16 mouse cellular contexts compared by ENCODE assay signal in genomic region chr1:60863701-60864100, GRCm38 (mm10). TPM values are rescaled to one million over a fixed set of nuclear protein-coding genes. Genes with fewer than 3 reads are reported as not detected.
DNase-seq lines count a peak whose midpoint lies in the region; ATAC-seq and TF ChIP-seq lines count a peak whose summit lies in the region.
"Had no signal": no experiment of that assay in that cellular context is flagged by ENCODE, and none has a peak within 500 bp of the region (broad histone marks: within the 10 kb centered on the region; RNA-seq: fewer than 3 reads in every experiment).

No protein-coding gene starts in this region.

- ATAC-seq in liver, embryonic 12.5 days, result no peak
- no peak for ATAC-seq in limb, embryonic 15.5 days (ENCODE audit: insufficient number of reproducible peaks, low FRiP score, low TSS enrichment, low read depth)
- ATAC-seq: hindbrain, embryonic 16.5 days had no signal

- 78% methylated on average over 3 of the region's 3 CpGs for WGBS in heart, adult 2 months
- WGBS in liver, adult 2 months, result 79% methylated on average over 3 of the region's 3 CpGs
- WGBS in liver, embryonic 12.5 days (ENCODE audit: insufficient replicate concordance), result 34% methylated on average over 3 of the region's 3 CpGs
- 74% methylated on average over 3 of the region's 3 CpGs for WGBS in limb, embryonic 15.5 days

- no peak overlapping the region for H3K4me3 ChIP-seq in heart, adult 2 months
- H3K4me3 ChIP-seq in liver, adult 2 months (ENCODE audit: insufficient read depth, low read depth, low read length), result no peak overlapping the region
- H3K4me3 ChIP-seq in liver, embryonic 12.5 days, result no peak overlapping the region
- no peak overlapping the region for H3K4me3 ChIP-seq in CH12.LX (replicated peaks in 1 of 3; ENCODE audit: low read depth in 2 of 3, low read length in 2 of 3, poor library complexity in 1 of 3)
- H3K4me3 ChIP-seq in limb, embryonic 15.5 days, result no peak overlapping the region
- H3K4me3 ChIP-seq: forebrain, embryonic 12.5 days had no signal

- intact Hi-C loops in heart, adult 2 months (cut with DNase I), result loop anchor here (2.0 to 5.0 kb wide), 6 partner anchors 97 to 521 kb away; partner anchors contain the start of genes Cd28 and Cyp20a1
- intact Hi-C loops in left cerebral cortex, postnatal 4 days (cut with DNase I), result loop anchor here (5.0 kb wide), 1 partner anchor 296 kb away; the partner anchor contains the start of gene Raph1

- dilution Hi-C loops in CH12.LX (cut with MboI; ENCODE audit: extremely low pct_ligation_motif_present, extremely low pct_unique_long_range_greater_than_20kb, low sequenced_read_pairs), result no loop called here

- no peak for TF ChIP-seq POLR2A in heart, adult 2 months (IDR thresholded peaks at IDR 0.05; ENCODE audit: insufficient read depth, low read depth, low read length)
- TF ChIP-seq POLR2A in liver, adult 2 months (IDR thresholded peaks at IDR 0.05; ENCODE audit: extremely low read depth, insufficient read depth, low read length), result no peak
- TF ChIP-seq POLR2A in CH12.LX (IDR thresholded peaks at IDR 0.05; ENCODE audit: low read depth, low read length), result no peak

- H3K4me2 ChIP-seq in liver, embryonic 12.5 days, result no peak overlapping the region
- H3K4me2 ChIP-seq in CH12.LX (ENCODE audit: insufficient read depth, low read depth, poor library complexity, severe bottlenecking), result peak overlapping the region; percentile 80
- no peak overlapping the region for H3K4me2 ChIP-seq in limb, embryonic 15.5 days
- H3K4me2 ChIP-seq: forebrain, embryonic 12.5 days had no signal

- no peaks in the 10 kb centered on the region for H3K79me2 ChIP-seq in heart, adult 2 months (replicated peaks; ENCODE audit: control insufficient read depth, insufficient read depth, low read length)
- H3K79me2 ChIP-seq in liver, adult 2 months (ENCODE audit: control insufficient read depth, insufficient read depth, low read length), result 0 out of 2 replicates have a peak, but pooled peaks cover 2% of the 10 kb centered on the region
- no peaks in the 10 kb centered on the region; the same call in 1 of the 2 replicates for H3K79me2 ChIP-seq in CH12.LX (replicated peaks; ENCODE audit: control insufficient read depth, extremely low read depth, insufficient read depth, poor library complexity, severe bottlenecking)

- peak overlapping the region; percentile 58 for H3K27ac ChIP-seq in heart, adult 2 months
- 0 out of 2 replicates have a peak overlapping the region, but pooled peaks have one; percentile 10 for H3K27ac ChIP-seq in liver, adult 2 months (replicated peaks; ENCODE audit: insufficient read depth, low read depth, low read length)
- H3K27ac ChIP-seq in liver, embryonic 12.5 days, result no peak overlapping the region
- H3K27ac ChIP-seq in CH12.LX (ENCODE audit: insufficient read depth, low read depth), result peak overlapping the region; percentile 94
- peak overlapping the region; percentile 73 for H3K27ac ChIP-seq in limb, embryonic 15.5 days
- H3K27ac ChIP-seq: forebrain, embryonic 12.5 days had no signal

- H3K27me3 ChIP-seq in heart, adult 2 months (ENCODE audit: control insufficient read depth, insufficient read depth, low read length), result no peaks in the 10 kb centered on the region
- no peaks in the 10 kb centered on the region for H3K27me3 ChIP-seq in liver, adult 2 months (ENCODE audit: control insufficient read depth, insufficient read depth, low read length)
- H3K27me3 ChIP-seq in liver, embryonic 12.5 days (replicated peaks), result no peaks in the 10 kb centered on the region
- H3K27me3 ChIP-seq in CH12.LX (replicated peaks), result no peaks in the 10 kb centered on the region
- H3K27me3 ChIP-seq in limb, embryonic 15.5 days, result no peaks in the 10 kb centered on the region
- H3K27me3 ChIP-seq: forebrain, embryonic 12.5 days had no signal

- in situ Hi-C loops in CH12.LX (cut with MboI; ENCODE audit: low pct_ligation_motif_present, low pct_unique_long_range_greater_than_20kb, low sequenced_read_pairs), result loop anchor here (25.0 kb wide), 1 partner anchor 701 kb away; no protein-coding TSS in a partner anchor

- TF ChIP-seq CTCF in heart, adult 2 months (IDR thresholded peaks at IDR 0.05), result no peak
- no peak for TF ChIP-seq CTCF in liver, adult 2 months (IDR thresholded peaks at IDR 0.05; ENCODE audit: low read depth, low read length)
- TF ChIP-seq CTCF in CH12.LX (conservative IDR thresholded peaks at IDR 0.05 in 1 of 2, IDR thresholded peaks at IDR 0.05 in 1 of 2; ENCODE audit: low read depth in 2 of 2, low read length in 2 of 2), result no peak

- peaks cover 27% of the 10 kb centered on the region for H3K4me1 ChIP-seq in heart, adult 2 months (ENCODE audit: control insufficient read depth, insufficient read depth, low read length)
- peaks cover 17% of the 10 kb centered on the region for H3K4me1 ChIP-seq in liver, adult 2 months (ENCODE audit: control insufficient read depth, insufficient read depth, low read length)
- H3K4me1 ChIP-seq in liver, embryonic 12.5 days, result peaks cover 20% of the 10 kb centered on the region; the same call in 1 of the 2 replicates
- H3K4me1 ChIP-seq in CH12.LX (ENCODE audit: control insufficient read depth in 1 of 2, insufficient read depth in 2 of 2), result peaks cover 29 to 86% of the 10 kb centered on the region in 2 experiments
- peaks cover 17% of the 10 kb centered on the region for H3K4me1 ChIP-seq in limb, embryonic 15.5 days

- no peak for TF ChIP-seq EP300 in heart, adult 2 months (IDR thresholded peaks at IDR 0.05; ENCODE audit: insufficient read depth, low read depth, low read length)
- TF ChIP-seq EP300 in CH12.LX (IDR thresholded peaks at IDR 0.05; ENCODE audit: low read length), result no peak

- DNase-seq in heart, adult 2 months, result no peak
- no peak for DNase-seq in heart, adult 8-10 months (ENCODE audit: low spot score)
- DNase-seq in liver, adult 2 months (ENCODE audit: extremely low read depth, low read depth, low spot score), result no peak
- peak; percentile 68 for DNase-seq in CH12.LX (ENCODE audit: extremely low read depth)
- DNase-seq in natural killer cell, adult 2 months (ENCODE audit: low spot score in 2 of 2), result no peak
- no peak for DNase-seq in left cerebral cortex, postnatal 4 days
- DNase-seq: cerebellum, adult 2 months; liver; midbrain, embryonic 14.5 days had no signal

- H3K36me3 ChIP-seq in heart, adult 2 months (ENCODE audit: control insufficient read depth, insufficient read depth, low read length), result peaks cover 5% of the 10 kb centered on the region
- no peaks in the 10 kb centered on the region for H3K36me3 ChIP-seq in liver, adult 2 months (ENCODE audit: control insufficient read depth, insufficient read depth, low read length)
- no peaks in the 10 kb centered on the region for H3K36me3 ChIP-seq in liver, embryonic 12.5 days
- H3K36me3 ChIP-seq in CH12.LX (replicated peaks in 1 of 2; ENCODE audit: control insufficient read depth in 1 of 2, insufficient read depth in 1 of 2, low read length in 1 of 2), result peaks cover 0 to 5% of the 10 kb centered on the region in 2 experiments
- no peaks in the 10 kb centered on the region for H3K36me3 ChIP-seq in limb, embryonic 15.5 days
- H3K36me3 ChIP-seq: forebrain, embryonic 12.5 days; G1E had no signal

- no peak for TF ChIP-seq RAD21 in CH12.LX (IDR thresholded peaks at IDR 0.05; ENCODE audit: low read depth, low read length)

- H3K9ac ChIP-seq in heart, adult 2 months (ENCODE audit: low read depth, low read length), result no peak overlapping the region
- no peak overlapping the region for H3K9ac ChIP-seq in liver, adult 2 months (ENCODE audit: low read depth, low read length)
- no peak overlapping the region for H3K9ac ChIP-seq in liver, embryonic 12.5 days
- peak overlapping the region; percentile 3; the same call in 1 of the 2 replicates for H3K9ac ChIP-seq in CH12.LX (ENCODE audit: insufficient read depth, low read depth)
- H3K9ac ChIP-seq in limb, embryonic 15.5 days, result no peak overlapping the region
- H3K9ac ChIP-seq: forebrain, embryonic 12.5 days had no signal

- no peaks in the 10 kb centered on the region for H3K9me3 ChIP-seq in liver, embryonic 12.5 days (replicated peaks)
- H3K9me3 ChIP-seq in CH12.LX (replicated peaks; ENCODE audit: low read length), result no peaks in the 10 kb centered on the region
- no peaks in the 10 kb centered on the region for H3K9me3 ChIP-seq in limb, embryonic 15.5 days
- H3K9me3 ChIP-seq: forebrain, embryonic 12.5 days; G1E had no signal

TF ChIP-seq in CH12.LX, 34 proteins besides CTCF, POLR2A, EP300 and RAD21:
- TF ChIP-seq KAT2A (IDR thresholded peaks at IDR 0.05; ENCODE audit: insufficient replicate concordance, low read length) (no peak), MAZ (IDR thresholded peaks at IDR 0.05; ENCODE audit: low read depth, low read length) (0 out of 2 replicates have a peak, but pooled peaks have one; percentile 13), NELFE (IDR thresholded peaks at IDR 0.05; ENCODE audit: low read depth, low read length) (no peak), MYC (IDR thresholded peaks at IDR 0.05; ENCODE audit: low read depth, low read length) (no peak), MEF2A (IDR thresholded peaks at IDR 0.05; ENCODE audit: borderline replicate concordance, low read depth, low read length) (peak; percentile 44; the same call in 1 of the 2 replicates)

RNA-seq across cellular contexts. Expression of gene Ctla4, which starts 23.1 kb away (rescaled TPM):
- total RNA-seq in heart, adult 2 months (2021), result under 1 TPM; 0.86 to 0.91 TPM
- polyA plus RNA-seq in heart, adult 2 months (2012; rRNA removed), result 0.74 and 2.0 TPM in 2 replicates
- 1 to 10 TPM in 3 of 4 experiments, under 1 TPM in 1; 0.95 to 2.5 (median 1.5) TPM for total RNA-seq in heart, adult 8-10 months (2022)
- total RNA-seq in liver, adult 2 months (2014; rRNA removed), result 0.20 TPM in 1 of 2 replicates, not detected in the other
- polyA plus RNA-seq in liver, adult 2 months (2012; rRNA removed), result not detected in 2 replicates
- polyA plus RNA-seq in liver, embryonic 12.5 days (2016; fragmentation: Nextera tagmentation; extraction: Ambion mirVana), result not detected in 2 replicates
- 27.4 and 54.7 TPM in 2 replicates for total RNA-seq in CH12.LX (2012; rRNA removed)
- total RNA-seq in CH12.LX (2014; rRNA removed), result 49.8 and 53.7 TPM in 2 replicates
- 11.6 and 13.1 TPM in 2 replicates for polyA plus RNA-seq in CH12.LX (2012; ENCODE audit: insufficient read length, low read depth)
- polyA plus RNA-seq in limb, embryonic 15.5 days (2015; fragmentation: Nextera tagmentation; extraction: Ambion mirVana), result 0.29 and 0.51 TPM in 2 replicates
- not detected for total RNA-seq in left cerebral cortex, postnatal 4 days (2021)
- total RNA-seq: adrenal gland, adult 18-20 months had no signal
- polyA plus RNA-seq: cerebellum, adult 2 months; forebrain, embryonic 12.5 days; G1E; hindbrain, embryonic 16.5 days; kidney, embryonic 14.5 days; midbrain, embryonic 14.5 days had no signal

Comparison
In these comparisons a context has a peak if more than half of its experiments do, and no peak if none do; other contexts are left out.
1. RNA of gene Ctla4, which starts 23.1 kb away (total RNA-seq): 27.4 to 54.7 TPM in CH12.LX; 0.95 to 2.5 TPM in heart, adult 8-10 months, 0.86 to 0.91 TPM in heart, adult 2 months, 0.20 TPM in liver, adult 2 months and not detected in left cerebral cortex, postnatal 4 days; every median in the first group is over 4 times any median in the second.